Mouse (Mus musculus) forebrain, embryonic 13.5 days (tissue): ENCODE results near the gene Chac1. TPM values are rescaled to one million over a fixed set of nuclear protein-coding genes. Genes with fewer than 3 reads are reported as not detected.

Experiments
- ATAC-seq: fragments of 200-750 bp; cut with Nextera tagmentation; 2 replicates; pipeline ENCODE4 v1.8.0; 2017
- H3K27ac ChIP-seq: fragments of 300-500 bp; sonication (generic); 2 replicates; pipeline ENCODE4 v1.5.1; 2015; ENCODE audit warnings: inconsistent platforms, mild to moderate bottlenecking, moderate library complexity
- H3K27me3 ChIP-seq: fragments of 300-500 bp; sonication (generic); 2 replicates; pipeline ENCODE4 v1.6.1; 2015; ENCODE audit warnings: mild to moderate bottlenecking, inconsistent platforms
- H3K36me3 ChIP-seq: fragments of 300-500 bp; sonication (generic); 2 replicates; pipeline ENCODE4 v1.6.1; 2015; ENCODE audit warnings: mild to moderate bottlenecking, inconsistent platforms; ENCODE audit not compliant: poor library complexity, severe bottlenecking
- H3K4me1 ChIP-seq: fragments of 300-500 bp; sonication (generic); 2 replicates; pipeline ENCODE4 v1.6.1; 2015; ENCODE audit warnings: inconsistent platforms
- H3K4me2 ChIP-seq: fragments of 300-500 bp; sonication (generic); 2 replicates; pipeline ENCODE4 v1.6.1; 2015; ENCODE audit warnings: inconsistent platforms, mild to moderate bottlenecking, moderate library complexity
- H3K4me3 ChIP-seq: fragments of 300-500 bp; sonication (generic); 2 replicates; pipeline ENCODE4 v1.5.1; 2015; ENCODE audit warnings: mild to moderate bottlenecking, inconsistent platforms
- H3K9ac ChIP-seq: fragments of 300-500 bp; sonication (generic); 2 replicates; pipeline ENCODE4 v1.6.1; 2015; ENCODE audit warnings: mild to moderate bottlenecking, inconsistent platforms
- H3K9me3 ChIP-seq: fragments of 300-500 bp; sonication (generic); replicated peaks from 2 replicates; pipeline ENCODE4 v1.6.1; 2016; ENCODE audit warnings: inconsistent platforms
- WGBS: fragments of 180-500 bp; shearing (Covaris S2); methylation state at CpG from one replicate; pipeline ENCODE4 v1.1.7; 2015; 5-methylcytosine and 5-hydroxymethylcytosine counted together
- polyA plus RNA-seq: library from polyadenylated mRNA; unstranded; fragments of >200 nt; fragmentation: Nextera tagmentation; extraction: Ambion mirVana; gene quantifications from 2 replicates; pipeline ENCODE4 v1.2.1, GENCODE M21; 2015

The Chac1 gene
- polyA plus RNA-seq, 1 experiment from 2014 or later = 2.3 TPM

GRCm38 (mm10) chr2:119329123-119329817, 21.8 kb upstream of the Chac1 start:
- no peaks in the 10 kb centered on the region for H3K36me3 ChIP-seq
- peaks cover 93% of the 10 kb centered on the region for H3K27me3 ChIP-seq
- H3K4me3 ChIP-seq = no peak overlapping the region
- H3K27ac ChIP-seq = no peak overlapping the region
- no peak overlapping the region for H3K4me2 ChIP-seq
- H3K4me1 ChIP-seq = peaks cover 49% of the 10 kb centered on the region
- no peak overlapping the region for H3K9ac ChIP-seq
- H3K9me3 ChIP-seq = no peaks in the 10 kb centered on the region; the same call in 1 of the 2 replicates
- no peak for ATAC-seq
- WGBS = 50% methylated on average over 3 of the region's 3 CpGs

- H3K36me3 ChIP-seq = no peaks in the 10 kb centered on the region
- no peak overlapping the region for H3K4me2 ChIP-seq
- peaks cover 34% of the 10 kb centered on the region for H3K4me1 ChIP-seq
- no peak overlapping the region for H3K27ac ChIP-seq
- ATAC-seq = no peak
- H3K4me3 ChIP-seq = no peak overlapping the region
- H3K9ac ChIP-seq = no peak overlapping the region
- no peaks in the 10 kb centered on the region; the same call in 1 of the 2 replicates for H3K9me3 ChIP-seq
- 89% methylated on average over 8 of the region's 8 CpGs for WGBS
- peaks cover 91% of the 10 kb centered on the region for H3K27me3 ChIP-seq
These were observed 20.2 kb upstream of the Chac1 start for GRCm38 (mm10) chr2:119330795-119331194.

- Histone ChIP-seq H3K36me3 (no peaks in the 10 kb centered on the region), H3K4me1 (peaks cover 20% of the 10 kb centered on the region), H3K9me3 (no peaks in the 10 kb centered on the region), H3K4me3 (no peak overlapping the region), H3K27me3 (peaks cover 87% of the 10 kb centered on the region), H3K27ac (no peak overlapping the region), H3K4me2 (no peak overlapping the region), H3K9ac (no peak overlapping the region)
- ATAC-seq = no peak
- WGBS = 79% methylated on average over 24 of the region's 24 CpGs
These were observed 18.8 kb upstream of the Chac1 start for GRCm38 (mm10) chr2:119332177-119332661.

GRCm38 (mm10) chr2:119334135-119334534, 16.9 kb upstream of the Chac1 start:
- H3K27ac ChIP-seq = no peak overlapping the region
- ATAC-seq = no peak
- H3K4me2 ChIP-seq = no peak overlapping the region
- H3K36me3 ChIP-seq = no peaks in the 10 kb centered on the region
- no peak overlapping the region for H3K9ac ChIP-seq
- no peak overlapping the region for H3K4me3 ChIP-seq
- peaks cover 9% of the 10 kb centered on the region for H3K4me1 ChIP-seq
- H3K9me3 ChIP-seq = no peaks in the 10 kb centered on the region
- 67% methylated on average over 1 of the region's 1 CpGs for WGBS
- H3K27me3 ChIP-seq = peaks cover 68% of the 10 kb centered on the region

- peaks cover 5% of the 10 kb centered on the region for H3K4me1 ChIP-seq
- H3K4me3 ChIP-seq = no peak overlapping the region
- H3K27ac ChIP-seq = no peak overlapping the region
- peaks cover 62% of the 10 kb centered on the region for H3K27me3 ChIP-seq
- no peak for ATAC-seq
- H3K9ac ChIP-seq = no peak overlapping the region
- H3K36me3 ChIP-seq = no peaks in the 10 kb centered on the region
- H3K9me3 ChIP-seq = no peaks in the 10 kb centered on the region
- 73% methylated on average over 7 of the region's 7 CpGs for WGBS
- no peak overlapping the region for H3K4me2 ChIP-seq
These were observed 16.0 kb upstream of the Chac1 start for GRCm38 (mm10) chr2:119334964-119335525.

GRCm38 (mm10) chr2:119335535-119335934, 15.5 kb upstream of the Chac1 start:
- H3K9ac ChIP-seq = no peak overlapping the region
- peaks cover 57% of the 10 kb centered on the region for H3K27me3 ChIP-seq
- no peak for ATAC-seq
- H3K27ac ChIP-seq = no peak overlapping the region
- 95% methylated on average over 1 of the region's 1 CpGs for WGBS
- no peaks in the 10 kb centered on the region for H3K36me3 ChIP-seq
- H3K9me3 ChIP-seq = no peaks in the 10 kb centered on the region
- no peak overlapping the region for H3K4me2 ChIP-seq
- H3K4me1 ChIP-seq = peaks cover 5% of the 10 kb centered on the region
- H3K4me3 ChIP-seq = no peak overlapping the region

GRCm38 (mm10) chr2:119336002-119336401, 15.0 kb upstream of the Chac1 start:
- Histone ChIP-seq H3K9me3 (no peaks in the 10 kb centered on the region), H3K4me2 (no peak overlapping the region), H3K4me1 (peaks cover 5% of the 10 kb centered on the region), H3K9ac (no peak overlapping the region), H3K27ac (no peak overlapping the region), H3K27me3 (peaks cover 53% of the 10 kb centered on the region), H3K4me3 (no peak overlapping the region), H3K36me3 (no peaks in the 10 kb centered on the region)
- 79% methylated on average over 2 of the region's 2 CpGs for WGBS
- no peak for ATAC-seq

- Histone ChIP-seq H3K27ac (no peak overlapping the region), H3K36me3 (no peaks in the 10 kb centered on the region), H3K9me3 (no peaks in the 10 kb centered on the region), H3K4me2 (no peak overlapping the region), H3K27me3 (peaks cover 48% of the 10 kb centered on the region), H3K9ac (no peak overlapping the region), H3K4me1 (peaks cover 5% of the 10 kb centered on the region), H3K4me3 (no peak overlapping the region)
- no peak for ATAC-seq
- 79% methylated on average over 10 of the region's 10 CpGs for WGBS
These were observed 14.6 kb upstream of the Chac1 start for GRCm38 (mm10) chr2:119336470-119336869.

- peak overlapping the region; percentile 78 for H3K4me2 ChIP-seq
- peak; percentile 87 for ATAC-seq
- peak overlapping the region; percentile 82 for H3K9ac ChIP-seq
- H3K4me3 ChIP-seq = peak overlapping the region; percentile 59
- H3K27ac ChIP-seq = 0 out of 2 replicates have a peak overlapping the region, but pooled peaks have one; percentile 22
- no peaks in the 10 kb centered on the region for H3K9me3 ChIP-seq
- 8% methylated on average over 60 of the region's 60 CpGs for WGBS
- H3K27me3 ChIP-seq = peaks cover 36% of the 10 kb centered on the region
- H3K4me1 ChIP-seq = peaks cover 5% of the 10 kb centered on the region
- H3K36me3 ChIP-seq = no peaks in the 10 kb centered on the region
These were observed 13.4 kb upstream of the Chac1 start for GRCm38 (mm10) chr2:119337425-119338265.

GRCm38 (mm10) chr2:119344537-119345138, 6.4 kb upstream of the Chac1 start:
- no peaks in the 10 kb centered on the region for H3K4me1 ChIP-seq
- 56% methylated on average over 6 of the region's 6 CpGs for WGBS
- H3K9me3 ChIP-seq = no peaks in the 10 kb centered on the region
- H3K4me2 ChIP-seq = no peak overlapping the region
- H3K36me3 ChIP-seq = no peaks in the 10 kb centered on the region
- no peak for ATAC-seq
- H3K4me3 ChIP-seq = no peak overlapping the region
- no peak overlapping the region for H3K9ac ChIP-seq
- peaks cover 6% of the 10 kb centered on the region for H3K27me3 ChIP-seq
- no peak overlapping the region for H3K27ac ChIP-seq

GRCm38 (mm10) chr2:119353707-119354106, 2.7 kb downstream of the Chac1 start:
- WGBS = 87% methylated on average over 8 of the region's 8 CpGs
- H3K4me3 ChIP-seq = no peak overlapping the region

More at GRCm38 (mm10) chr2:119353707-119354106, 2.7 kb downstream of the Chac1 start:
- no peak overlapping the region for H3K27ac ChIP-seq
- H3K36me3 ChIP-seq = no peaks in the 10 kb centered on the region
- no peaks in the 10 kb centered on the region for H3K9me3 ChIP-seq
- H3K9ac ChIP-seq = no peak overlapping the region
- peaks cover 32% of the 10 kb centered on the region for H3K27me3 ChIP-seq
- H3K4me2 ChIP-seq = no peak overlapping the region
- H3K4me1 ChIP-seq = peaks cover 8% of the 10 kb centered on the region; the same call in 1 of the 2 replicates
- ATAC-seq = no peak
